In genomic region chr14:49348897-49349250, GRCm38 (mm10) we compare ENCODE assay signal across 9 mouse cellular contexts.
DNase-seq lines count a peak whose midpoint lies in the region; ATAC-seq and TF ChIP-seq lines count a peak whose summit lies in the region.
"Had no signal": no experiment of that assay in that cellular context is flagged by ENCODE, and none has a peak within 500 bp of the region (broad histone marks: within the 10 kb centered on the region; RNA-seq: fewer than 3 reads in every experiment).

No protein-coding gene starts in this region.

- no peaks in the 10 kb centered on the region for H3K9me3 ChIP-seq in forebrain, embryonic 10.5 days
- H3K9me3 ChIP-seq in forebrain, embryonic 12.5 days = no peaks in the 10 kb centered on the region
- H3K9me3 ChIP-seq in midbrain, embryonic 14.5 days (ENCODE audit: control insufficient read depth, low read length) = no peaks in the 10 kb centered on the region
- H3K9me3 ChIP-seq in midbrain, embryonic 13.5 days = no peaks in the 10 kb centered on the region
- no peaks in the 10 kb centered on the region for H3K9me3 ChIP-seq in lung, embryonic 14.5 days (ENCODE audit: low read depth, low read length)

- H3K4me3 ChIP-seq in forebrain, embryonic 10.5 days = no peak overlapping the region
- no peak overlapping the region for H3K4me3 ChIP-seq in forebrain, embryonic 12.5 days (replicated peaks)
- H3K4me3 ChIP-seq in midbrain, embryonic 14.5 days (replicated peaks; ENCODE audit: low read depth, low read length) = no peak overlapping the region
- no peak overlapping the region for H3K4me3 ChIP-seq in midbrain, embryonic 13.5 days (replicated peaks)
- H3K4me3 ChIP-seq in lung, embryonic 14.5 days (ENCODE audit: low read depth, low read length) = no peak overlapping the region

- H3K4me2 ChIP-seq in forebrain, embryonic 12.5 days = no peak overlapping the region
- no peak overlapping the region for H3K4me2 ChIP-seq in midbrain, embryonic 14.5 days (ENCODE audit: low read length)
- H3K4me2 ChIP-seq in midbrain, embryonic 13.5 days (replicated peaks) = no peak overlapping the region
- H3K4me2 ChIP-seq in lung, embryonic 14.5 days = no peak overlapping the region

- H3K36me3 ChIP-seq in forebrain, embryonic 10.5 days (replicated peaks) = no peaks in the 10 kb centered on the region
- no peaks in the 10 kb centered on the region for H3K36me3 ChIP-seq in forebrain, embryonic 12.5 days (replicated peaks)
- H3K36me3 ChIP-seq in midbrain, embryonic 14.5 days (ENCODE audit: control insufficient read depth, insufficient read depth, low read length) = no peaks in the 10 kb centered on the region
- H3K36me3 ChIP-seq in midbrain, embryonic 13.5 days = no peaks in the 10 kb centered on the region
- no peaks in the 10 kb centered on the region for H3K36me3 ChIP-seq in lung, embryonic 14.5 days (ENCODE audit: insufficient read depth)

- WGBS in forebrain, embryonic 10.5 days = 65% methylated on average over 1 of the region's 1 CpGs
- WGBS in forebrain, embryonic 12.5 days = 63% methylated on average over 1 of the region's 1 CpGs
- WGBS in midbrain, embryonic 14.5 days = 71% methylated on average over 1 of the region's 1 CpGs
- 70% methylated on average over 1 of the region's 1 CpGs for WGBS in midbrain, embryonic 13.5 days
- 64% methylated on average over 1 of the region's 1 CpGs for WGBS in lung, embryonic 14.5 days

- ATAC-seq in forebrain, embryonic 12.5 days (ENCODE audit: low FRiP score) = no peak
- no peak for ATAC-seq in midbrain, embryonic 14.5 days (ENCODE audit: low FRiP score, low TSS enrichment)
- ATAC-seq in midbrain, embryonic 13.5 days = no peak
- no peak for ATAC-seq in lung, embryonic 14.5 days (ENCODE audit: insufficient read depth)

- H3K27ac ChIP-seq in forebrain, embryonic 10.5 days = no peak overlapping the region
- no peak overlapping the region for H3K27ac ChIP-seq in forebrain, embryonic 12.5 days
- H3K27ac ChIP-seq in midbrain, embryonic 14.5 days (replicated peaks; ENCODE audit: low read depth, low read length) = no peak overlapping the region
- H3K27ac ChIP-seq in midbrain, embryonic 13.5 days = no peak overlapping the region
- H3K27ac ChIP-seq in lung, embryonic 14.5 days (ENCODE audit: low read depth) = no peak overlapping the region
- H3K27ac ChIP-seq: macrophage had no signal

- no peaks in the 10 kb centered on the region for H3K4me1 ChIP-seq in forebrain, embryonic 10.5 days
- no peaks in the 10 kb centered on the region for H3K4me1 ChIP-seq in forebrain, embryonic 12.5 days
- no peaks in the 10 kb centered on the region for H3K4me1 ChIP-seq in midbrain, embryonic 14.5 days (ENCODE audit: control insufficient read depth, insufficient read depth, low read length)
- no peaks in the 10 kb centered on the region for H3K4me1 ChIP-seq in midbrain, embryonic 13.5 days (replicated peaks)
- H3K4me1 ChIP-seq in lung, embryonic 14.5 days (ENCODE audit: insufficient read depth) = no peaks in the 10 kb centered on the region

- peak; percentile 58 for TF ChIP-seq CTCF in lung, embryonic 14.5 days (IDR thresholded peaks at IDR 0.05; ENCODE audit: low read depth)

- H3K9ac ChIP-seq in forebrain, embryonic 12.5 days = no peak overlapping the region
- H3K9ac ChIP-seq in midbrain, embryonic 14.5 days (replicated peaks; ENCODE audit: low read length) = no peak overlapping the region
- H3K9ac ChIP-seq in midbrain, embryonic 13.5 days (replicated peaks) = no peak overlapping the region
- H3K9ac ChIP-seq in lung, embryonic 14.5 days = no peak overlapping the region

- H3K27me3 ChIP-seq in forebrain, embryonic 10.5 days (ENCODE audit: poor library complexity, severe bottlenecking) = no peaks in the 10 kb centered on the region
- H3K27me3 ChIP-seq in forebrain, embryonic 12.5 days = no peaks in the 10 kb centered on the region
- H3K27me3 ChIP-seq in midbrain, embryonic 14.5 days (ENCODE audit: control insufficient read depth, insufficient read depth, low read length) = no peaks in the 10 kb centered on the region
- no peaks in the 10 kb centered on the region for H3K27me3 ChIP-seq in midbrain, embryonic 13.5 days
- H3K27me3 ChIP-seq in lung, embryonic 14.5 days (ENCODE audit: insufficient read depth, low read length) = no peaks in the 10 kb centered on the region

- DNase-seq in forebrain, embryonic 10.5 days (ENCODE audit: extremely low spot score, low spot score) = peak; percentile 47
- peak; percentile 52 for DNase-seq in midbrain, embryonic 14.5 days
- DNase-seq in cerebellum, adult 11-12 months = peak; percentile 40
- DNase-seq in forelimb bud, embryonic 11.5 days (ENCODE audit: low read depth, low spot score) = peak; percentile 33
- peak; percentile 70 for DNase-seq in lung, embryonic 14.5 days
- peak; percentile 21 for DNase-seq in thymus, postnatal 25 days
